Mouse (Mus musculus) spleen, adult 2 months (tissue): ENCODE measurements around the gene Ccser2. TPM values are rescaled to one million over a fixed set of nuclear protein-coding genes. Genes with fewer than 3 reads are reported as not detected.
A peak's percentile ranks its signal among the peaks of the same experiment; 100 is the strongest.
"Not testable (repeated sequence)": the region's sequence is repeated elsewhere in the genome, so short reads cannot be mapped to it uniquely, and the experiment has no call there.

Source experiments
- DNase-seq, 2 experiments: peaks; one replicate each; pipeline versions ENCODE4 v3.0.0 to v3.0.0-alpha.2; 2012 to 2021; ENCODE audit warnings: low spot score in 2 of 2, low read depth in 1 of 2
- H3K27ac ChIP-seq: fragments of 200-500 bp; 2 replicates; pipeline ENCODE4 v1.5.1; 2012; ENCODE audit warnings: low read length, inconsistent platforms; ENCODE audit not compliant: insufficient read depth
- H3K27me3 ChIP-seq: fragments of 200-500 bp; 2 replicates; pipeline ENCODE4 v1.6.1; 2012; ENCODE audit warnings: mild to moderate bottlenecking, moderate library complexity, low read length, inconsistent platforms; ENCODE audit not compliant: control insufficient read depth, insufficient read depth
- H3K36me3 ChIP-seq: fragments of 200-500 bp; 2 replicates; pipeline ENCODE4 v1.6.1; 2012; ENCODE audit warnings: mild to moderate bottlenecking, low read length, inconsistent platforms; ENCODE audit not compliant: control insufficient read depth, insufficient read depth
- H3K4me1 ChIP-seq: fragments of 200-500 bp; 2 replicates; pipeline ENCODE4 v1.6.1; 2011; ENCODE audit warnings: inconsistent platforms; ENCODE audit not compliant: control insufficient read depth, insufficient read depth, insufficient read length
- H3K4me3 ChIP-seq: fragments of 200-500 bp; 2 replicates; pipeline ENCODE4 v1.5.1; 2011; ENCODE audit warnings: mild to moderate bottlenecking, inconsistent platforms; ENCODE audit not compliant: insufficient read depth, insufficient read length; ENCODE audit errors: extremely low read depth
- CTCF ChIP-seq: fragments of 200-500 bp; IDR thresholded peaks from 2 replicates; pipeline ENCODE4 v1.5.1; 2011; ENCODE audit warnings: mild to moderate bottlenecking, inconsistent platforms; ENCODE audit not compliant: insufficient read depth, insufficient read length, insufficient replicate concordance; ENCODE audit errors: extremely low read depth
- POLR2A ChIP-seq: fragments of 200-500 bp; IDR thresholded peaks from 2 replicates; pipeline ENCODE4 v1.6.1; 2011; ENCODE audit warnings: low read depth, low read length, inconsistent platforms
- WGBS: fragments of 180-500 bp; shearing (Covaris S2); methylation state at CpG from one replicate; pipeline ENCODE4 v1.1.7; 2018; 5-methylcytosine and 5-hydroxymethylcytosine counted together
- polyA plus RNA-seq: library from polyadenylated mRNA; depleted of rRNA; stranded (reverse); fragments of >200 nt; gene quantifications from 2 replicates; pipeline ENCODE4 v1.2.3, GENCODE M21; 2012; rRNA removed

Ccser2 gene
- 5.9 and 6.4 TPM in 2 replicates for polyA plus RNA-seq

- TF ChIP-seq CTCF, result no peak
- peak; percentile 34; the same call in 1 of the 2 replicates for TF ChIP-seq POLR2A
- peak; percentile 79 to 98 for DNase-seq
- H3K27ac ChIP-seq, result peak within 1 kb of the TSS; percentile 43
- H3K4me3 ChIP-seq, result peak within 1 kb of the TSS; percentile 77
- peaks cover 2% of the 10 kb centered on the region for H3K4me1 ChIP-seq
- no peaks in the 10 kb centered on the region for H3K36me3 ChIP-seq
- H3K27me3 ChIP-seq, result no peaks in the 10 kb centered on the region
- WGBS, result under 1% methylated on average over 39 of the region's 39 CpGs
Observed at GRCm38 (mm10) chr14:36968628-36969147, at the start of gene Ccser2. TSS of gene Ccser2 (minus strand) at chr14:36968777.

GRCm38 (mm10) chr14:37015894-37016293 lies 47.3 kb upstream of the Ccser2 start:
- no peak for DNase-seq
- Histone ChIP-seq H3K27me3 (no peaks in the 10 kb centered on the region), H3K4me1 (no peaks in the 10 kb centered on the region), H3K27ac (no peak overlapping the region), H3K36me3 (no peaks in the 10 kb centered on the region), H3K4me3 (no peak overlapping the region)
- WGBS, result 27% methylated on average over 5 of the region's 5 CpGs
- TF ChIP-seq CTCF, result no peak
- no peak for TF ChIP-seq POLR2A

GRCm38 (mm10) chr14:37013644-37014043 lies 45.1 kb upstream of the Ccser2 start:
- TF ChIP-seq POLR2A (no peak), CTCF (no peak)
- Histone ChIP-seq H3K36me3 (no peaks in the 10 kb centered on the region), H3K27ac (no peak overlapping the region), H3K4me1 (no peaks in the 10 kb centered on the region), H3K27me3 (no peaks in the 10 kb centered on the region), H3K4me3 (no peak overlapping the region)
- WGBS, result 60% methylated on average over 3 of the region's 3 CpGs
- no peak for DNase-seq

GRCm38 (mm10) chr14:37009686-37010085 lies 41.1 kb upstream of the Ccser2 start:
- Histone ChIP-seq H3K27ac (no peak overlapping the region), H3K27me3 (no peaks in the 10 kb centered on the region), H3K4me3 (no peak overlapping the region), H3K4me1 (no peaks in the 10 kb centered on the region), H3K36me3 (no peaks in the 10 kb centered on the region)
- TF ChIP-seq CTCF, result no peak
- TF ChIP-seq POLR2A, result no peak
- no peak for DNase-seq
- 93% methylated on average over 2 of the region's 2 CpGs for WGBS

GRCm38 (mm10) chr14:37006489-37006888 lies 37.9 kb upstream of the Ccser2 start:
- Histone ChIP-seq H3K4me3 (no peak overlapping the region), H3K4me1 (no peaks in the 10 kb centered on the region), H3K27me3 (no peaks in the 10 kb centered on the region), H3K27ac (no peak overlapping the region), H3K36me3 (no peaks in the 10 kb centered on the region)
- WGBS, result 84% methylated on average over 8 of the region's 8 CpGs
- TF ChIP-seq POLR2A, result no peak
- no peak for TF ChIP-seq CTCF
- no peak for DNase-seq

GRCm38 (mm10) chr14:37005865-37006264 lies 37.3 kb upstream of the Ccser2 start:
- TF ChIP-seq POLR2A, result no peak
- TF ChIP-seq CTCF, result no peak
- H3K36me3 ChIP-seq, result no peaks in the 10 kb centered on the region
- H3K27ac ChIP-seq, result no peak overlapping the region
- 33% methylated on average over 3 of the region's 3 CpGs for WGBS
- no peak for DNase-seq
- no peaks in the 10 kb centered on the region for H3K27me3 ChIP-seq
- no peak overlapping the region for H3K4me3 ChIP-seq
- no peaks in the 10 kb centered on the region for H3K4me1 ChIP-seq

GRCm38 (mm10) chr14:37003431-37004095 lies 35.0 kb upstream of the Ccser2 start:
- TF ChIP-seq POLR2A, result no peak
- TF ChIP-seq CTCF, result no peak
- 74% methylated on average over 8 of the region's 8 CpGs for WGBS
- H3K4me1 ChIP-seq, result no peaks in the 10 kb centered on the region
- H3K27me3 ChIP-seq, result no peaks in the 10 kb centered on the region
- no peak overlapping the region for H3K4me3 ChIP-seq
- no peak overlapping the region for H3K27ac ChIP-seq
- no peaks in the 10 kb centered on the region for H3K36me3 ChIP-seq
- DNase-seq, result no peak

GRCm38 (mm10) chr14:37002852-37003251 lies 34.3 kb upstream of the Ccser2 start:
- WGBS, result 43% methylated on average over 2 of the region's 2 CpGs
- no peak for DNase-seq
- no peak overlapping the region for H3K4me3 ChIP-seq
- no peak overlapping the region for H3K27ac ChIP-seq
- no peaks in the 10 kb centered on the region for H3K36me3 ChIP-seq
- TF ChIP-seq POLR2A (no peak), CTCF (no peak)
- H3K4me1 ChIP-seq, result no peaks in the 10 kb centered on the region
- no peaks in the 10 kb centered on the region for H3K27me3 ChIP-seq

GRCm38 (mm10) chr14:37000780-37001179 lies 32.2 kb upstream of the Ccser2 start:
- H3K27ac ChIP-seq, H3K27me3 ChIP-seq, H3K4me3 ChIP-seq, DNase-seq, H3K4me1 ChIP-seq, H3K36me3 ChIP-seq: not testable (repeated sequence)
- 82% methylated on average over 6 of the region's 6 CpGs for WGBS
